Mouse (Mus musculus): Measurements from ENCODE around the gene Slc12a9. TPM values are rescaled to one million over a fixed set of nuclear protein-coding genes. Genes with fewer than 3 reads are reported as not detected.

Slc12a9 gene
- polyA plus RNA-seq, 1 experiment from 2014 or later = 12.6 TPM

GRCm38 (mm10) chr5:137343412-137343811 is 10.0 kb upstream of the Slc12a9 start:
- no peak overlapping the region for H3K4me3 ChIP-seq
- H3K9me3 ChIP-seq = no peaks in the 10 kb centered on the region
- no peaks in the 10 kb centered on the region for H3K36me3 ChIP-seq (replicated peaks)
- no peaks in the 10 kb centered on the region for H3K27me3 ChIP-seq (replicated peaks; ENCODE audit: low read depth, poor library complexity, severe bottlenecking)
- WGBS = 94% methylated on average over 5 of the region's 5 CpGs
- H3K4me1 ChIP-seq = peaks cover 40% of the 10 kb centered on the region
- no peak for DNase-seq (ENCODE audit: low spot score)
- H3K27ac ChIP-seq (replicated peaks) = no peak overlapping the region

- Histone ChIP-seq H3K27me3 (replicated peaks; ENCODE audit: low read depth, poor library complexity, severe bottlenecking) (no peaks in the 10 kb centered on the region), H3K27ac (replicated peaks) (no peak overlapping the region), H3K36me3 (replicated peaks) (no peaks in the 10 kb centered on the region), H3K9me3 (no peaks in the 10 kb centered on the region), H3K4me3 (no peak overlapping the region), H3K4me1 (peaks cover 39% of the 10 kb centered on the region)
- whole genome bisulfite sequencing = 79% methylated on average over 7 of the region's 7 CpGs
- no peak for DNase-seq (ENCODE audit: low spot score)
Measured at GRCm38 (mm10) chr5:137342407-137343012, 9.1 kb upstream of the Slc12a9 start.

GRCm38 (mm10) chr5:137340222-137340621 is 6.8 kb upstream of the Slc12a9 start:
- peak overlapping the region; percentile 57; the same call in 1 of the 2 replicates for H3K4me3 ChIP-seq
- H3K4me1 ChIP-seq = peaks cover 35% of the 10 kb centered on the region
- no peak for DNase-seq (ENCODE audit: low spot score)
- no peaks in the 10 kb centered on the region for H3K36me3 ChIP-seq (replicated peaks)
- WGBS = 74% methylated on average over 6 of the region's 6 CpGs
- H3K27me3 ChIP-seq (replicated peaks; ENCODE audit: low read depth, poor library complexity, severe bottlenecking) = no peaks in the 10 kb centered on the region
- peak overlapping the region; percentile 87; the same call in 1 of the 2 replicates for H3K27ac ChIP-seq (replicated peaks)
- no peaks in the 10 kb centered on the region for H3K9me3 ChIP-seq

- H3K4me3 ChIP-seq = peak overlapping the region; percentile 57
- H3K27ac ChIP-seq (replicated peaks) = peak overlapping the region; percentile 87
- 10% methylated on average over 22 of the region's 22 CpGs for WGBS
- no peaks in the 10 kb centered on the region for H3K36me3 ChIP-seq (replicated peaks)
- H3K4me1 ChIP-seq = peaks cover 35% of the 10 kb centered on the region
- peak; percentile 50 for DNase-seq (ENCODE audit: low spot score)
- H3K9me3 ChIP-seq = no peaks in the 10 kb centered on the region
- no peaks in the 10 kb centered on the region for H3K27me3 ChIP-seq (replicated peaks; ENCODE audit: low read depth, poor library complexity, severe bottlenecking)
Measured at GRCm38 (mm10) chr5:137339290-137339979, 6.0 kb upstream of the Slc12a9 start.

- Histone ChIP-seq H3K4me1 (peaks cover 38% of the 10 kb centered on the region), H3K4me3 (peak overlapping the region; percentile 57), H3K27ac (replicated peaks) (peak overlapping the region; percentile 87), H3K36me3 (replicated peaks) (no peaks in the 10 kb centered on the region), H3K9me3 (no peaks in the 10 kb centered on the region), H3K27me3 (replicated peaks; ENCODE audit: low read depth, poor library complexity, severe bottlenecking) (no peaks in the 10 kb centered on the region)
- DNase-seq (ENCODE audit: low spot score) = peak; percentile 45
- 2% methylated on average over 11 of the region's 11 CpGs for WGBS
Measured at GRCm38 (mm10) chr5:137338663-137339289, 5.4 kb upstream of the Slc12a9 start.

GRCm38 (mm10) chr5:137338256-137338655 is 4.9 kb upstream of the Slc12a9 start:
- no peaks in the 10 kb centered on the region for H3K27me3 ChIP-seq (replicated peaks; ENCODE audit: low read depth, poor library complexity, severe bottlenecking)
- H3K27ac ChIP-seq (replicated peaks) = peak overlapping the region; percentile 87
- no peaks in the 10 kb centered on the region for H3K9me3 ChIP-seq
- under 1% methylated on average over 19 of the region's 19 CpGs for WGBS
- peak overlapping the region; percentile 57 for H3K4me3 ChIP-seq
- H3K4me1 ChIP-seq = peaks cover 43% of the 10 kb centered on the region
- DNase-seq (ENCODE audit: low spot score) = peak; percentile 91
- no peaks in the 10 kb centered on the region for H3K36me3 ChIP-seq (replicated peaks)

GRCm38 (mm10) chr5:137337190-137337589 is 3.8 kb upstream of the Slc12a9 start:
- DNase-seq (ENCODE audit: low spot score) = peak; percentile 44
- Histone ChIP-seq H3K4me1 (peaks cover 54% of the 10 kb centered on the region), H3K9me3 (no peaks in the 10 kb centered on the region), H3K4me3 (peak overlapping the region; percentile 57; the same call in 1 of the 2 replicates), H3K27me3 (replicated peaks; ENCODE audit: low read depth, poor library complexity, severe bottlenecking) (no peaks in the 10 kb centered on the region), H3K27ac (replicated peaks) (peak overlapping the region; percentile 87; the same call in 1 of the 2 replicates), H3K36me3 (replicated peaks) (no peaks in the 10 kb centered on the region)
- 42% methylated on average over 8 of the region's 8 CpGs for WGBS

GRCm38 (mm10) chr5:137335066-137335465 is 1.7 kb upstream of the Slc12a9 start:
- 73% methylated on average over 6 of the region's 6 CpGs for WGBS
- Histone ChIP-seq H3K27me3 (replicated peaks; ENCODE audit: low read depth, poor library complexity, severe bottlenecking) (no peaks in the 10 kb centered on the region), H3K9me3 (no peaks in the 10 kb centered on the region), H3K4me1 (peaks cover 56% of the 10 kb centered on the region), H3K27ac (replicated peaks) (no peak overlapping the region), H3K4me3 (no peak overlapping the region), H3K36me3 (replicated peaks) (no peaks in the 10 kb centered on the region)
- DNase-seq (ENCODE audit: low spot score) = no peak

- H3K36me3 ChIP-seq (replicated peaks) = no peaks in the 10 kb centered on the region
- WGBS = 64% methylated on average over 10 of the region's 10 CpGs
- H3K4me3 ChIP-seq = peak overlapping the region; percentile 83
- DNase-seq (ENCODE audit: low spot score) = no peak
- no peaks in the 10 kb centered on the region for H3K27me3 ChIP-seq (replicated peaks; ENCODE audit: low read depth, poor library complexity, severe bottlenecking)
- H3K27ac ChIP-seq (replicated peaks) = no peak overlapping the region
- no peaks in the 10 kb centered on the region for H3K9me3 ChIP-seq
- H3K4me1 ChIP-seq = peaks cover 48% of the 10 kb centered on the region
Measured at GRCm38 (mm10) chr5:137334317-137334716, 920 bp upstream of the Slc12a9 start.

GRCm38 (mm10) chr5:137332857-137333511 is 413 bp downstream of the Slc12a9 start:
- Histone ChIP-seq H3K36me3 (replicated peaks) (no peaks in the 10 kb centered on the region; the same call in 1 of the 2 replicates), H3K27me3 (replicated peaks; ENCODE audit: low read depth, poor library complexity, severe bottlenecking) (no peaks in the 10 kb centered on the region), H3K4me3 (peak overlapping the region; percentile 83), H3K9me3 (no peaks in the 10 kb centered on the region), H3K27ac (replicated peaks) (peak overlapping the region; percentile 86), H3K4me1 (peaks cover 36% of the 10 kb centered on the region)
- WGBS = 14% methylated on average over 15 of the region's 15 CpGs
- DNase-seq (ENCODE audit: low spot score) = no peak

- no peaks in the 10 kb centered on the region for H3K9me3 ChIP-seq
- H3K27me3 ChIP-seq (replicated peaks; ENCODE audit: low read depth, poor library complexity, severe bottlenecking) = no peaks in the 10 kb centered on the region
- H3K4me1 ChIP-seq = peaks cover 21% of the 10 kb centered on the region
- WGBS = 87% methylated on average over 7 of the region's 7 CpGs
- H3K27ac ChIP-seq (replicated peaks) = no peak overlapping the region
- peaks cover 13% of the 10 kb centered on the region for H3K36me3 ChIP-seq (replicated peaks)
- no peak overlapping the region for H3K4me3 ChIP-seq
- no peak for DNase-seq (ENCODE audit: low spot score)
Measured at GRCm38 (mm10) chr5:137330910-137331309, 2.5 kb downstream of the Slc12a9 start.

- no peak for DNase-seq (ENCODE audit: low spot score)
- Histone ChIP-seq H3K4me1 (no peaks in the 10 kb centered on the region), H3K27ac (replicated peaks) (no peak overlapping the region), H3K36me3 (replicated peaks) (peaks cover 74% of the 10 kb centered on the region), H3K9me3 (no peaks in the 10 kb centered on the region), H3K27me3 (replicated peaks; ENCODE audit: low read depth, poor library complexity, severe bottlenecking) (no peaks in the 10 kb centered on the region), H3K4me3 (no peak overlapping the region)
- WGBS = 95% methylated on average over 3 of the region's 3 CpGs
Measured at GRCm38 (mm10) chr5:137320996-137321395, 12.4 kb downstream of the Slc12a9 start.
